Mouse (Mus musculus): ENCODE data around the gene Mpv17l2. TPM values are rescaled to one million over a fixed set of nuclear protein-coding genes. Genes with fewer than 3 reads are reported as not detected.
A peak's percentile ranks its signal among the peaks of the same experiment; 100 is the strongest.

The Mpv17l2 gene
- polyA plus RNA-seq, 1 experiment from 2014 or later = 37.1 TPM

DNA sequence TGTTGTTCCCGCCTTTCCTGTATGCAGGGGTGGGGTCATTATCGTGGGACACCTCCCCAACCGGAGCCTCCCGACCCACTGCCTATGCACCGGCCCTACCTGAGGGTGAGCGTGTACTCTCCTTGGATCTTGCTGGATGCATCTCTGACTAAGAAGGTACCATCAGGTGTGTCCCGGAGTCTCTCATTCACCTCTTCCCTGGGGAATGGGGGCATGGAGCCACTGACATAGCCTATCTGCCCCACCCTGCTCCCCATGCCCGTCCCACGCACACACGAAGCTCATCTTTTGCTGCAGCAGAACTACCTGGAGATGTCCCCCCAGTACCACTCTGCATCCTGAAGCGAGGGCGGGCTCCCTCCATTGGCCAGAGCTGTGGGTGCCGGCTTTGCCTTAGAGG lies 10.0 kb upstream of the Mpv17l2 start:
- peaks cover 46% of the 10 kb centered on the region for H3K4me1 ChIP-seq (replicated peaks; ENCODE audit: control insufficient read depth, insufficient read depth, low read length)
- no peak overlapping the region for H3K27ac ChIP-seq (ENCODE audit: low read length)
- no peak for ATAC-seq (ENCODE audit: low read depth)
- 93% methylated on average over 13 of the region's 13 CpGs for WGBS
- H3K27me3 ChIP-seq (ENCODE audit: control insufficient read depth, insufficient read depth, low read depth, low read length) = no peaks in the 10 kb centered on the region
- no peak overlapping the region for H3K9ac ChIP-seq (ENCODE audit: low read length)
- no peaks in the 10 kb centered on the region for H3K9me3 ChIP-seq (ENCODE audit: control insufficient read depth, low read length)
- peaks cover 23% of the 10 kb centered on the region for H3K36me3 ChIP-seq (ENCODE audit: control insufficient read depth, insufficient read depth, low read length)
- no peak overlapping the region for H3K4me2 ChIP-seq (ENCODE audit: low read depth, low read length)
- no peak overlapping the region for H3K4me3 ChIP-seq (ENCODE audit: low read length)

DNA sequence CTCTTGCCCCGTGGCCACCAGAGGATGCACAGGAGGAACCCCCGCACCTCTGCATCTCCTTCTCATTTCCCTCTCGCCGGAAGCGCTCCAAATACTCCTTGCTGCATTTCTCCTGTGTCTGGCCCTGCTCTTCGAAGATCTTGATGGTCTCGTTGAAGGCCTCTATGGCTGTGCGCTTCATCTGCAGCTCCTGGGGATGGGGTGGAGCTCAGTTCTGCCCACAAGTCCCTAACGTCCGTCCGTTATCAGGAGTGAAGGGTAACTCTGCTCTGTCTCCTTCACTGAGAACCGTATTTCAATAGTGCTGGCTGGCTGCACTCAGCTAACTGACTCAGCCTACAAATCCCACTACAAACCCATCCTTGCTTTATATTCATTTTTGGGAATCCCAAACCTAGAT lies 9.1 kb upstream of the Mpv17l2 start:
- H3K27ac ChIP-seq (ENCODE audit: low read length) = no peak overlapping the region
- no peak overlapping the region for H3K4me2 ChIP-seq (ENCODE audit: low read depth, low read length)
- no peak overlapping the region for H3K4me3 ChIP-seq (ENCODE audit: low read length)
- H3K4me1 ChIP-seq (replicated peaks; ENCODE audit: control insufficient read depth, insufficient read depth, low read length) = peaks cover 39% of the 10 kb centered on the region
- H3K9ac ChIP-seq (ENCODE audit: low read length) = no peak overlapping the region
- H3K27me3 ChIP-seq (ENCODE audit: control insufficient read depth, insufficient read depth, low read depth, low read length) = no peaks in the 10 kb centered on the region
- WGBS = 67% methylated on average over 12 of the region's 12 CpGs
- H3K9me3 ChIP-seq (ENCODE audit: control insufficient read depth, low read length) = no peaks in the 10 kb centered on the region
- peaks cover 23% of the 10 kb centered on the region for H3K36me3 ChIP-seq (ENCODE audit: control insufficient read depth, insufficient read depth, low read length)
- no peak for ATAC-seq (ENCODE audit: low read depth)

- WGBS = 5% methylated on average over 26 of the region's 26 CpGs
- Histone ChIP-seq H3K9ac (ENCODE audit: low read length) (no peak overlapping the region), H3K27me3 (ENCODE audit: control insufficient read depth, insufficient read depth, low read depth, low read length) (no peaks in the 10 kb centered on the region), H3K9me3 (ENCODE audit: control insufficient read depth, low read length) (no peaks in the 10 kb centered on the region), H3K36me3 (ENCODE audit: control insufficient read depth, insufficient read depth, low read length) (peaks cover 19% of the 10 kb centered on the region), H3K4me1 (replicated peaks; ENCODE audit: control insufficient read depth, insufficient read depth, low read length) (peaks cover 34% of the 10 kb centered on the region), H3K4me2 (ENCODE audit: low read depth, low read length) (no peak overlapping the region), H3K27ac (ENCODE audit: low read length) (no peak overlapping the region), H3K4me3 (ENCODE audit: low read length) (no peak overlapping the region)
- peak; percentile 41 for ATAC-seq (ENCODE audit: low read depth)
These were observed 8.6 kb upstream of the Mpv17l2 start for GRCm38 (mm10) chr8:70769359-70769758.

DNA sequence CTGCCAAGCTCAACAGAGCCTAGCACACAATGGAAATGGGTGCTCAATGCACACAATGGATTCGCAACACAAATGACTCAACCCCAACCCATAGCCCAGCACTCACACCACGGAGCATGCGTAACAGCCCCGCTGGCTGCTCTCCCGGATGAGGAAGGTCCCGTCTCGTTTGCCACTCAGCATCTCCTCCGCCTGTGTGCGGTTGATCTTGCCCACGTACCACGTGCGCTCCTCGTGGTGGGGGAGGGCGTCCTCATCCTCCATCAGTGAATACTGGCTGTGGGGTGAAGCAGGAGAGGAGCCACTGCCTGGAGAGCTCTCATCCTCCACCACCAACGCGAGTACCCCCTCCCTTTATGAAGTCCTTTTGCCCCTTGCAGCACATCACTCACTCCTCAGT lies 8.2 kb upstream of the Mpv17l2 start:
- H3K4me3 ChIP-seq (ENCODE audit: low read length) = no peak overlapping the region
- ATAC-seq (ENCODE audit: low read depth) = no peak
- H3K27ac ChIP-seq (ENCODE audit: low read length) = no peak overlapping the region
- H3K9ac ChIP-seq (ENCODE audit: low read length) = no peak overlapping the region
- H3K27me3 ChIP-seq (ENCODE audit: control insufficient read depth, insufficient read depth, low read depth, low read length) = no peaks in the 10 kb centered on the region
- H3K9me3 ChIP-seq (ENCODE audit: control insufficient read depth, low read length) = no peaks in the 10 kb centered on the region
- H3K36me3 ChIP-seq (ENCODE audit: control insufficient read depth, insufficient read depth, low read length) = peaks cover 18% of the 10 kb centered on the region
- 82% methylated on average over 16 of the region's 16 CpGs for whole genome bisulfite sequencing
- H3K4me2 ChIP-seq (ENCODE audit: low read depth, low read length) = no peak overlapping the region
- peaks cover 30% of the 10 kb centered on the region for H3K4me1 ChIP-seq (replicated peaks; ENCODE audit: control insufficient read depth, insufficient read depth, low read length)

DNA sequence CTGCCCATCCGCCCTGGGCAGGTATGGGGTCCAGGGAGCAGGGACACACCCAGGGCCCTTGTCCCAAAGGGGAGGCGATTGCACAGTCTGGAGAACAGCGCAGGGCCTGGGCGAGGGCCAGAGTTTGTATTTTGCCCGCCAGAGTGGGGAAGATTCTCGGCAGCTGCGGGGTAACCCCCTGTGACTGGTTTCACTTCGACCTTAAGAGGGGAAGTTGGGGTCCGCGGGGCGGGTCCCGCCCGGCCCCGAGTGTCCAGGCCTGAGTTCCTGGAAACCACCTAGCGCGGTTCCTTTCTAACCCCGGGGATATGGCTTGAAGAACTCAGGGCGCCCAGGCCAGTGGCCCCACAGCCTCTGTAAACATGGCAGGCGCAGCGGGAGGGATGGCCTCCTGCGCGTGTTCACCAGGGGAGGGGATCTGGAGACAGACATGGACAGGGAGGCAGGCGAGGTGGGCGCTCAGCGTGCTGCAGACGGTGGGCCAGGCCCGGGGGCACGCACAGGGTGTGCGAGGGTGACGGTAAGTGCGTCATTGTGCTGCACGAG lies 7.6 kb upstream of the Mpv17l2 start:
- H3K4me2 ChIP-seq (ENCODE audit: low read depth, low read length) = no peak overlapping the region
- H3K9ac ChIP-seq (ENCODE audit: low read length) = no peak overlapping the region
- H3K36me3 ChIP-seq (ENCODE audit: control insufficient read depth, insufficient read depth, low read length) = peaks cover 18% of the 10 kb centered on the region
- peaks cover 23% of the 10 kb centered on the region for H3K4me1 ChIP-seq (replicated peaks; ENCODE audit: control insufficient read depth, insufficient read depth, low read length)
- WGBS = 90% methylated on average over 32 of the region's 32 CpGs
- no peak overlapping the region for H3K27ac ChIP-seq (ENCODE audit: low read length)
- ATAC-seq (ENCODE audit: low read depth) = no peak
- no peak overlapping the region for H3K4me3 ChIP-seq (ENCODE audit: low read length)
- H3K27me3 ChIP-seq (ENCODE audit: control insufficient read depth, insufficient read depth, low read depth, low read length) = no peaks in the 10 kb centered on the region
- no peaks in the 10 kb centered on the region for H3K9me3 ChIP-seq (ENCODE audit: control insufficient read depth, low read length)

- Histone ChIP-seq H3K9ac (ENCODE audit: low read length) (no peak overlapping the region), H3K36me3 (ENCODE audit: control insufficient read depth, insufficient read depth, low read length) (peaks cover 18% of the 10 kb centered on the region), H3K27me3 (ENCODE audit: control insufficient read depth, insufficient read depth, low read depth, low read length) (no peaks in the 10 kb centered on the region), H3K27ac (ENCODE audit: low read length) (no peak overlapping the region), H3K4me1 (replicated peaks; ENCODE audit: control insufficient read depth, insufficient read depth, low read length) (peaks cover 15% of the 10 kb centered on the region), H3K4me3 (ENCODE audit: low read length) (no peak overlapping the region), H3K4me2 (ENCODE audit: low read depth, low read length) (no peak overlapping the region), H3K9me3 (ENCODE audit: control insufficient read depth, low read length) (no peaks in the 10 kb centered on the region)
- no peak for ATAC-seq (ENCODE audit: low read depth)
- WGBS = 78% methylated on average over 6 of the region's 6 CpGs
These were observed 6.8 kb upstream of the Mpv17l2 start for GRCm38 (mm10) chr8:70767503-70767902.

DNA sequence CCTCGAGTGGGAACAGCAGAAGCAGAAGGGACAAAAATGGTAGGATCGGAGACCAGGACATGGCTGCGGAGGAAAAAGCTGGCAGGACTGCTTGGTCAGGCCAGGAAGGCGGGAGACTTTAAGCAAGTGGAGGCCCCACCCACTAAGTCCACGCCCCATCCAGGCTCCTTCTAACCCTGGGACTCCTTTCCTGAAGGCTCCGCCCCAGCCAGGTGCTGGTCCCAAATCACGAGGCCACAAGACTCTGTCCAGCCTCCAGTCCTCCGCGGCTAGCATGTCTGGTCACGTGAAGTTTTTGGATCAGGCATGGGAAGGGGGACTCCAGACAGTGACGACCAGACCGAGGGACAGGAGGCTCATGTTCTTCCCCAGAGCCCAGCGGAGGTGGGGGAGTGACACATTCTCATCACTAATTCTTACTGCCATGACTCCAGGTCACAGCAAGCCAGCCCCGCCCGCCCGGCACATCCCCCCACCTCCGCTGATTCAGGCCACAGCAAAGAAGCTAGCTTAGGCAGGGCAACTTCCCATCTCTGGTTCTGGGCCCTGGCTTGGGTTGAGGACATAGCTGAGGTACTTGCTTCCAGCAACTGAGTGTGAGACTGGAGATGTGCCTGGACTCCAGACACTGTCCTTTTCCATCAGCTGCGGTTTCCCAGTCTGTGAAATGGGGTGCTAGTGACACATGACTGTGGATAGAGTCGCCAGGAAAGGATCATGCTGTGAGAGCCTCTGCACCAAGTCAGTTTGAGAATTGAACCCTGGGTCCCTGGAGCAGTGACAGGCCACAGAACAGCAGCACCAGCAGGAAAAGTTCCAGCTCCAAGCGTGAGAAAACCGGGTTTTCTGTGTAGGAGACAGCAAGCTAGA lies 6.1 kb upstream of the Mpv17l2 start:
- H3K27me3 ChIP-seq (ENCODE audit: control insufficient read depth, insufficient read depth, low read depth, low read length) = no peaks in the 10 kb centered on the region
- peak overlapping the region; percentile 60 for H3K27ac ChIP-seq (ENCODE audit: low read length)
- H3K4me3 ChIP-seq (ENCODE audit: low read length) = peak overlapping the region; percentile 57
- 7% methylated on average over 21 of the region's 21 CpGs for WGBS
- H3K9me3 ChIP-seq (ENCODE audit: control insufficient read depth, low read length) = no peaks in the 10 kb centered on the region
- peak overlapping the region; percentile 73 for H3K9ac ChIP-seq (ENCODE audit: low read length)
- peak; percentile 67 for ATAC-seq (ENCODE audit: low read depth)
- H3K4me2 ChIP-seq (ENCODE audit: low read depth, low read length) = peak overlapping the region; percentile 95
- H3K4me1 ChIP-seq (replicated peaks; ENCODE audit: control insufficient read depth, insufficient read depth, low read length) = peaks cover 13% of the 10 kb centered on the region
- peaks cover 13% of the 10 kb centered on the region for H3K36me3 ChIP-seq (ENCODE audit: control insufficient read depth, insufficient read depth, low read length)

DNA sequence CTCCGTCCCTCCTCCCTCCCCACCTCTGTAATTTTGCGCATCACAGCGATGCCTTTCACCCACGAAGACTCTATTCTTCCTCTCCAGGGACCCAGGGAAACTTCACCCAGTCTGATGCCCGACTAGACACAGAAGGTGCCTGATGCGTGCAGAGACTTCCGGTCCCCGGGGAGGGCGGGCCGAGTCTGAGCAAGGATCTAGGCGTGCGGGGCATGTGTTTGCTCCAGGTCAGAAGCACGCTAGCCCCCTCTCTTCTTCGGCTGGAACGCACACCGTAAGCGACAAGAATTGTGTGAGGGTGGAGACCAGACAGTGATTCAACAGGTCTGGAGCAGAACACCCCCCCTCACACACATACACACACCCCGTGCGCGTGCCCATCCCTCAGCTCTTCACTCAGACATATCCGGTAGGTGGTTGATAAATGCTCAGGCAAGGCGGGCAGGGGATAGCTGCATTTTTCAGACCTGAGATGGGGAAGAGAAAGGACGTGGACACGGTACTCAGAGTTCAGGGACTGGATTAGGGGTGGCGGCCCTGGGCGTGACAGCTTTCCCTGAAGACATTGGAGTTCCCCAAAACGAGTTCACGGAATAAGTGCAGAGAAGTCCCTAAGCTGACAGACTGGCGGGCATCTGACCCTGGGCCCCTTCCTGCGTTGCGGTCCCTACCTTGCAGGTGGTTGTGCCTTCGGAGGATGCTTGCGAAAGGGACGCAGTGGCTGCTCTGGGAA lies 5.3 kb upstream of the Mpv17l2 start:
- WGBS = under 1% methylated on average over 34 of the region's 34 CpGs
- Histone ChIP-seq H3K4me2 (ENCODE audit: low read depth, low read length) (peak overlapping the region; percentile 95), H3K36me3 (ENCODE audit: control insufficient read depth, insufficient read depth, low read length) (peaks cover 10% of the 10 kb centered on the region), H3K4me3 (ENCODE audit: low read length) (peak overlapping the region; percentile 57), H3K9me3 (ENCODE audit: control insufficient read depth, low read length) (no peaks in the 10 kb centered on the region), H3K9ac (ENCODE audit: low read length) (peak overlapping the region; percentile 73), H3K27ac (ENCODE audit: low read length) (peak overlapping the region; percentile 60), H3K4me1 (replicated peaks; ENCODE audit: control insufficient read depth, insufficient read depth, low read length) (peaks cover 13% of the 10 kb centered on the region), H3K27me3 (ENCODE audit: control insufficient read depth, insufficient read depth, low read depth, low read length) (no peaks in the 10 kb centered on the region)
- 0 out of 2 replicates have a peak, but pooled peaks have one; percentile 3 for ATAC-seq (ENCODE audit: low read depth)

DNA sequence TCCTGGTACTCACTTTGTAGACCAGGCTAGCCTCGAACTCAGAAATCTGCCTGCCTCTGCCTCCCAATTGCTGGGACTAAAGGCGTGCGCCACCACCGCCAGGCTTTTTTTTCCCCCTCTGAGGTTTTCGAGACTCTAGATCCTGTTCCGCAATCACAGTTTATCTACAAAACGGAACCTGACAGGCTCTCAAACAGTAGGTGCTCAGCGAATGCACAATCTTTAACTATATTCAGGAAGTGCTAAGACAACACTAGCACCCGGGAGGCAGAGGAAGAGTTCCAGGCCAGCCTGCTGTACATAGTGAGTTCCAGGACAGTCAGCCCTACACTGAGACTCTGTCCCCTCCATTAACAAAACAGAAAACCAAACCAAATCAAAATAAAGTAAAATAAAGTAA lies 4.6 kb upstream of the Mpv17l2 start:
- H3K4me3 ChIP-seq (ENCODE audit: low read length) = peak overlapping the region; percentile 57
- H3K27me3 ChIP-seq (ENCODE audit: control insufficient read depth, insufficient read depth, low read depth, low read length) = no peaks in the 10 kb centered on the region
- H3K36me3 ChIP-seq (ENCODE audit: control insufficient read depth, insufficient read depth, low read length) = peaks cover 6% of the 10 kb centered on the region
- H3K9me3 ChIP-seq (ENCODE audit: control insufficient read depth, low read length) = no peaks in the 10 kb centered on the region
- peaks cover 13% of the 10 kb centered on the region for H3K4me1 ChIP-seq (replicated peaks; ENCODE audit: control insufficient read depth, insufficient read depth, low read length)
- peak overlapping the region; percentile 73 for H3K9ac ChIP-seq (ENCODE audit: low read length)
- H3K27ac ChIP-seq (ENCODE audit: low read length) = no peak overlapping the region
- WGBS = 63% methylated on average over 9 of the region's 9 CpGs
- no peak for ATAC-seq (ENCODE audit: low read depth)
- peak overlapping the region; percentile 95 for H3K4me2 ChIP-seq (ENCODE audit: low read depth, low read length)
